Mouse (Mus musculus): Measurements from ENCODE around the gene Ecel1.

GRCm38 (mm10) chr1:87197296-87197695, 41.0 kb upstream of the Ecel1 start:
- TF ChIP-seq EP300 (IDR thresholded peaks at IDR 0.05; ENCODE audit: low read depth) (no peak), CTCF (IDR thresholded peaks at IDR 0.05; ENCODE audit: low read depth) (no peak)

Measured in liver, embryonic 14.5 days (tissue).